Mouse (Mus musculus): ENCODE results near the gene Gm17555. TPM values are rescaled to one million over a fixed set of nuclear protein-coding genes. Genes with fewer than 3 reads are reported as not detected.

Gm17555 gene
- polyA plus RNA-seq (2012), result not detected in 2 replicates

GRCm38 (mm10) chr2:126214800-126215199 is at the start of gene Gm17555:
Gene Gm17555, plus strand, starts transcription at chr2:126215100.

Other genes starting within 250 kb of the Gm17555 start
- not detected in 2 replicates for gene Fgf7, start 180.4 kb upstream of the Gm17555 start, polyA plus RNA-seq (2012)
- gene Fam227b, start 63.1 kb upstream of the Gm17555 start, polyA plus RNA-seq (2012), result not detected in 2 replicates
- gene Dtwd1, start 63.0 kb upstream of the Gm17555 start, polyA plus RNA-seq (2012), result 0.94 and 1.3 TPM in 2 replicates

Data from megakaryocyte-erythroid progenitor cell, adult 5 weeks (primary cell).